Mouse (Mus musculus): ENCODE results near the gene Bhlha15.
A peak's percentile ranks its signal among the peaks of the same experiment; 100 is the strongest.

Gene Bhlha15

DNA sequence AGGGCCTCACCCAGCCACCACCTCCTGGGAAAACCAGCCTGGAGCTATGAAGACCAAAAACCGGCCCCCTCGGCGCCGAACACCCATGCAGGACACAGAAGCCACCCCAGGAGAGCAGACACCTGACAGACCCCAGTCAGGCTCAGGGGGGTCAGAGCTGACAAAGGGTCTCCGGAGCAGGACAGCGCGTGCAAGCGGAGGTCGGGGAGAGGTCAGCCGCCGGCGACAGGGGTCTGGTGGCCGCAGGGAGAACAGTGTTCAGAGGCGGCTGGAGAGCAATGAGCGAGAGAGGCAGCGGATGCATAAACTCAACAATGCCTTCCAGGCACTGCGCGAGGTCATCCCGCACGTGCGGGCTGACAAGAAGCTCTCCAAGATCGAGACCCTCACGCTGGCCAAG lies 940 bp downstream of the Bhlha15 start:
- no peak for DNase-seq (ENCODE audit: low spot score)

GRCm38 (mm10) chr5:144192673-144193072 lies 2.6 kb downstream of the Bhlha15 start:
- no peak for DNase-seq (ENCODE audit: low spot score)

DNA sequence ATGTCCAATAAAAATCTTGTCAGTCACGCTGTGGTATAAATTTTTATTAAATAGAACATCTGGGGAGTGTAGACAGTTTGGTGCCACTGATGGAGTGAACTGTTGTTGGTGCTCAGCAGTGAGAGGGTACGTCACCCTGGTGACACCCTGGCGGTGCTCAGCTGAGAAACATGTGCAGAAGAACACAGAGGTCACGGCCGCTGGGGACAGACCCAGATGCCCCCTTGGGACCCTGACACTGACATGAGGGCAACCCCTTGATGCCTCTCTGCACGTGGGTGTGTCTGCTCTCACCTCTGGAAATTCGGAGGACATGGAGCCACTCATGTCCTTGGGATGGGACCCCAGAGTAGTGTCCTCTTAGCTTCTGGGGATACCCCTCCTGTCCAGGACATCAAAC lies 4.3 kb downstream of the Bhlha15 start:
- no peak for DNase-seq (ENCODE audit: low spot score)

GRCm38 (mm10) chr5:144195567-144195966 lies 5.5 kb downstream of the Bhlha15 start:
- DNase-seq (ENCODE audit: low spot score), result no peak

- no peak for DNase-seq (ENCODE audit: low spot score)
Measured at GRCm38 (mm10) chr5:144200616-144201015, 10.5 kb downstream of the Bhlha15 start.

- no peak for DNase-seq (ENCODE audit: low spot score)
Measured at GRCm38 (mm10) chr5:144202430-144202829, 12.3 kb downstream of the Bhlha15 start.

DNA sequence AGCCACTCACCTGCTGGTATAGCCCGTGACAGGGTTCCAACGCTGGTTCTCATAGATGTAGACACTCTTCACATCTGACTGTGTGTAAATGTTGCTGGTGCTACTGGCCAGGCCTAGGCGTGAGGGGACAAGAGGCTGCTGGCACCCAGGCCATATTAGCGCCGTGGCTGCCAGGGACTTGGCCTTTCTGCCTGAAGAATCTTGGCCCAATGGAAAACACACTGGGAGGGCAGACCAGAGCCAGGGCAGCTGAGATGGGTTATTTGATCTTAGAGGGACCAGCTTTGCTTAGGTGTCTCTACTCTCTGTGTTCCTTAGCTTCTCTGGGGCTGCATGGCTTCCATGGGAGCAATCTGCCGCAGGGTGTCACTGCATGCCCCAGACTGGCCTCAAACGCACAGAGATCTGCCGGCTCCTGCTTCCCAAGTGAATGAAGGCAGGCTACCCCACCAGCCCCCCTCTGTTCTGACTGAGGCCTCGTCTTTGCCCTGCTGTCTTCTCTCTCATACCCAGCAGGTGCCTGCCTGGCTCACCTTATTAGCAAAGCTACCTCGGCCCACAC lies 13.4 kb downstream of the Bhlha15 start:
- no peak for DNase-seq (ENCODE audit: low spot score)

DNA sequence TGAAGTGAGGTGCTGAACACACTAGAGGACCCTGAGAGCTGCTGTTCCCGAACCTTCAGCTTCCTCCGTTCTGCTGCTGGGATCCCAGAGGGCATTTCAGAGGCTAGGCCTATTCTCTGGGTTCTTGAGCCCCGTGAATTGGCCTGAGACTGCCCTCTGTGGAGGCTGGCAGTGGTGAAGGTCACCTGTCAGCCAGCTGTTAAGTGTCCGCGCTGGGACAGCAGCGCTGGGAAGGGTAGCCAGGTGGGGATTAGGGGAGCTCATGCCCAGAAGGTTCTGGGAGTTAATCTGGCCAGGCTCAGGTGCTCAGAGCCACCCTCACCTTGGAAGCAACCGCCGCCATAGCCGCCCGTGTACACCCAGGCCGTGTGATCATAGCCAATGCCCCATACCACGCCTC lies 14.2 kb downstream of the Bhlha15 start:
- DNase-seq (ENCODE audit: low spot score), result no peak

DNA sequence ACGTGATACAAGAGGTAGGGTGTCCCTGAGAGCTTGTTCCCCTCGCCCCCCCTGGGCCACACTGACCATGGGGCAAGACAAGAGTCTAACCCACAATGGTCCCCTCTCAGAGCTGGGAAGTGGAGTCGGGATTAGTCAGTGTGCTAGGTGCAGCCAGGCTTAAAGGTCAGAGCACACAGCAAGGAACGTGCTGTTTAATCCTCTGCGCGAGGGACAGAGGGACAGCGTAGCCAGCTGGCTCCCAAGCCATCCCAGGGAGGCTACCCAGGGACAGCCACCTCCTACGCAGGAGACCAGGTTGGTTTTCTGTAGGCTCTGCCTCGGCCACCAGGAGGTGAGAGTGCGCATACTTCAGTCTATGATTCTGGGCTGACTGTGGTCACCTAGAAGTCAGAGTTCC lies 14.8 kb downstream of the Bhlha15 start:
- DNase-seq (ENCODE audit: low spot score), result no peak

DNA sequence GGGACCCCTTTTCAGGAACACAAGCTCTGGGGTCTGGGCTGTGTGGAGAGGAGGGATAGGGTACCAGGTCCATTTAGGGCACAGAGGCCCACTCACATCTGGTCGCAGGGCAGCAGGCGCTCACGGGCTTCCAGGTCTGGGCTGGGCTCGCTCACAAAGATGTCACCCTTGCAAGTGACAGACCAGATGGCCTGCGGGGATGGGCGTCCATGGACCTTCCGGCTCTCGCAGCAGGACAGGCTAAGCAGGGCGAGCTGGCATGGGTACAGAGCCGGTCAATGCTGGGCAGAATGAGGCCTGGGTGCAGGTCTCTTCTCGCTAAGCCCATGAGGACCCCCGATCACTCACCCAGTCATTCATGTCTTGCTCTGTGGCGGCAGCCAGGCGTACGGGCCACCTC lies 16.0 kb downstream of the Bhlha15 start:
- DNase-seq (ENCODE audit: low spot score), result no peak

DNA sequence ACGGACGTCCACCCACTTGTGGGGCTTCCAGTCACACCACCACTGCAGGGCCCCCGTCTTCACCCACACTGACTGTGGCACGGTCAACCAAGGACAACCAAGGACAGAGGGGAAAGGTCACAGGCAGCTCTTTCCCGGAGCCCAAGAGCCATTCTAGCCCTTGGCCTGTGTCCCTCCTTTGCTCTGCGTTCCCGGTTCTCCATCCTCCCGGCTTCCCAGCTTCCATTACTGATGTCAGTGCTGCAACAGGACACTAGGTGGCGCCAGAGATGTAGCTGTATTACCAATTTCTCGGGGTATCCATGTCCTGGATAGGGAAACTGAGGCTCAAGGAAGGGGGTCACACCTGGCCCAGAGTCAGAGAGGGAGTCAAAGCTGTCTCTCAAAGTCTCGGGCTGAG lies 17.4 kb downstream of the Bhlha15 start:
- DNase-seq (ENCODE audit: low spot score), result no peak

GRCm38 (mm10) chr5:144214453-144214852 lies 24.4 kb downstream of the Bhlha15 start:
- DNase-seq (ENCODE audit: low spot score), result no peak

GRCm38 (mm10) chr5:144215992-144216391 lies 25.9 kb downstream of the Bhlha15 start:
- no peak for DNase-seq (ENCODE audit: low spot score)

- DNase-seq (ENCODE audit: low spot score), result no peak
Measured at GRCm38 (mm10) chr5:144218061-144218460, 28.0 kb downstream of the Bhlha15 start.

GRCm38 (mm10) chr5:144219306-144219705 lies 29.2 kb downstream of the Bhlha15 start:
- DNase-seq (ENCODE audit: low spot score), result no peak

DNA sequence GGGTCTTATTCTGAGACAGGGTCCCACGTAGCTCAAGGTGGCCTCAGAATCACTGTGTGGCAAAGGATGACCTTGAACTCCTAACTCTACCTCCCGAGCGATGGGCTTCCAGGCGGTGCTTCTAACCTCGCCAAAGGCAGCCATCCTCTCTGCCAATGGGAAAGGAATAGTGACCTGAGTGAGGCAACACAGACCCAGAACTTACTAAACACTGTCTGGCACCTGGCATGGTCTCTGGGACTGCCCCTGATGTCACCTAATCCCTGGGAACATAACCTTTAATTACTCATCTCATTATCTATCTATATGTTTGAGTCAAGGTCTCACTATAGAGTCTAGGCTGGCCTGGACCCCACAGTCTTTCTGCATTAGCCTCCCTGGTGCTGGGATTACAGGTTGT lies 29.9 kb downstream of the Bhlha15 start:
- DNase-seq (ENCODE audit: low spot score), result no peak

GRCm38 (mm10) chr5:144221305-144221704 lies 31.2 kb downstream of the Bhlha15 start:
- DNase-seq (ENCODE audit: low spot score), result no peak

DNA sequence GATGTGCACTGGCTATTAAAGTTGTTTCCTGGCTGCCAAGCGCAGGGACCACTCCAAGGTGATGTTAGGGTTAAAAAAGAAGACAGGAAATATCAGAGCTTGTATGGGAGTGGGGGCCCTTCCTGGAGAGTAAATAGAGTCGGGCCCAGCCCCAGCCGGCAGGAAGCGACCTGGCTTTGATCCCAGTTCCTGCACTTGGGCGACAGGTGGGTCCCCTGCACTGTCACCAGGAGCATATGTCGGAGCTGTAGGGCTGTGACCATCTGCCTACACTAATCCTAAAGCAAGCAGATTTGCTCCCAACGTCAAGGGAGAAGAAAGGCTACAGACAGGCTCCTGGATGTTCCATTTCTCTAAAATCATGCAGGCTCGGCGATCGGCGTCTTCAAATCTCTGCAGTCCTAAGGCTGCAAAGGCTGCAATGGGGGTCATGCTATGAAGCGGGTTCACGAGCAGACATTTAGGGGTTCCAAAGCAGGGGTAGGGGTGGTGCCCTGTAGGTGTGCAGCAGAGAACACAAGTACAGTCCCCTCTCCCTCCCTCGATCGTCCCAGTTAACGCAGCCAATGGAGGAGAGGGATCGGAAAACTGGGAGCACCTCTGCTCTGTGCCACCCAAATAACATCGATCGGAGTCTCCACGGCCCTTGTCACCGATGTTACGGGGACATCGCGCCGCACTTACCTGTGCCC lies 32.9 kb downstream of the Bhlha15 start:
- DNase-seq (ENCODE audit: low spot score), result no peak

DNA sequence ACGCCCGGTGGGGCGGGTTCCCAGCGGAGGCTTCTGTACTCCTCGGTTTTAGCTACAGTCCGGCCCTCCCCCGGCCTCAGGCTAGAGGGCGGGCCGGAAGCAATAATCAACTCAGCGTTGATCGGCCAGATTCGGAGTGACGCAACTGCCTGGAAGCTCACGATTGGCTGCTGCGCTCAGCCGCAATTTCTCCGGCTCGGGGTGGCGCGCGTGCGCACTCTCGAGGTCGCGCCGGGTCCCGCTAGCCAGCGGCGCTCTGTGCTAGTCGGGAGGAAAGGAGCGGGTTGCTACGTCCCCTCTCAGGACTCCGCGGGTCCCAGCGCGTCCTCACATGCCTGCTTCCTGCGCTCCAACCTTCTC lies 33.4 kb downstream of the Bhlha15 start, which contains the start of gene Tecpr1:
Gene Tecpr1 (minus strand): TSS at position 113 of the 360 bp plus-strand sequence.
- peak; percentile 91 for DNase-seq (ENCODE audit: low spot score)

- no peak for DNase-seq (ENCODE audit: low spot score)
Measured at GRCm38 (mm10) chr5:144223899-144224816, 34.1 kb downstream of the Bhlha15 start.

DNA sequence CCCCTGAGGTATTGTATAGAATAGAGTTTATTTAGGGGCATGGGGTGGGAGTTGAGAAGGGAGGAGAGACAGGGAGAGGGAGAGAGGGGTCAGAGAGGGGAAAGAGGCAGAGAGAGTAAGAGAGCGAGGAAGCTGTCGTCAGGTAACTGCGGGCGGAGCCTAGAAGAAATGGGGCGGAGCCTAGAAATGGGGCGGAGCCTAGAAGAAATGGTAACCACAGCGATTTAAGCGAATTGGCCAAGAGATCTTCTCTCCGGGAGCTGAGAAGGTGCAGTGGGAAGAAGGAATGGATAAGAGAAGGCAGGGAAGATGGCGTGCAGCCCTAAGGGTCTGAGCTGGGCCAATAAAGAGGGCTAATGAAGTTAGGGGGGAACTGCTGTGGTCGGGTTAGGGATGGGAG lies 36.1 kb downstream of the Bhlha15 start:
- no peak for DNase-seq (ENCODE audit: low spot score)

- DNase-seq (ENCODE audit: low spot score), result no peak
Measured at GRCm38 (mm10) chr5:144230216-144230615, 40.1 kb downstream of the Bhlha15 start.

DNA sequence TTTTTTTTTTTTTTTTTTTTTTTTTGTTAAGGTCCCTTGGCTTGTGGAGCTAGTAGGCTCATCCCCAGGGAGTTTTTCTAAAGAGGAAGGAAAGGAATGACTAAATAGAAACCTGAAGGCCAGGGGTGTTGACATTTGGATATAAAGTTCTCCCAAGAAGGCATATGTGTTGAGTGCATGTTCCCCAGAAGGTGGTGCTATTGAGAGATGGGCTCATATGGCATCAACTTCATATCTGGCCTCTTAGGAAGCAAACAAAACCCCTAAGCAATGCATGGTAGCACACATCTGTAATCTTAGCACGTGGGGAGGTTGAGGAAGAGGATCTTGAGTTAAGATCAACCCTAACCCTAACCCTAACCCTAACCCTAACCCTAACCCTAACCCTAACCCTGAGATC lies 41.3 kb downstream of the Bhlha15 start:
- DNase-seq (ENCODE audit: low spot score), result no peak

Data from left cerebral cortex, adult 11 months (tissue).